Mouse (Mus musculus) urinary bladder, postnatal 36 days (tissue): ENCODE data around the gene Pifo.
"Not testable (repeated sequence)": the region's sequence is repeated elsewhere in the genome, so short reads cannot be mapped to it uniquely, and the experiment has no call there.

Source experiments
- DNase-seq, 2 experiments: peaks; one replicate each; pipeline ENCODE4 v3.0.0; 2022; ENCODE audit warnings: low spot score in 2 of 2, mixed read lengths in 1 of 2

Pifo gene

GRCm38 (mm10) chr3:106014546-106014945 is at the start of gene Pifo:
Gene Pifo (minus strand): TSS chr3:106014646.
- DNase-seq, result no peak

GRCm38 (mm10) chr3:106057966-106058365 is 43.5 kb upstream of the Pifo start:
- no peak for DNase-seq

- DNase-seq, result no peak
These were observed 37.5 kb upstream of the Pifo start for GRCm38 (mm10) chr3:106051896-106052295.

GRCm38 (mm10) chr3:106040306-106040705 is 25.9 kb upstream of the Pifo start:
- no peak for DNase-seq

GRCm38 (mm10) chr3:106032781-106033180 is 18.3 kb upstream of the Pifo start, which contains the start of gene Chil5:
Gene Chil5 (minus strand): TSS chr3:106032814.
- no peak for DNase-seq

GRCm38 (mm10) chr3:106024135-106024534 is 9.7 kb upstream of the Pifo start:
- DNase-seq, result no peak

GRCm38 (mm10) chr3:106021840-106022239 is 7.4 kb upstream of the Pifo start:
- DNase-seq, result no peak

GRCm38 (mm10) chr3:106003360-106003759 is 11.1 kb downstream of the Pifo start:
- DNase-seq, result not testable (repeated sequence)

GRCm38 (mm10) chr3:106001416-106002370 is 12.8 kb downstream of the Pifo start:
- peak in 1 of 2 experiments; percentile 10 for DNase-seq

GRCm38 (mm10) chr3:106000707-106001375 is 13.6 kb downstream of the Pifo start:
- no peak for DNase-seq

- no peak for DNase-seq
These were observed 19.7 kb downstream of the Pifo start for GRCm38 (mm10) chr3:105994730-105995129.

GRCm38 (mm10) chr3:105991653-105992283 is 22.7 kb downstream of the Pifo start:
- peak; percentile 6 to 15 for DNase-seq

- not testable (repeated sequence) for DNase-seq
These were observed 24.8 kb downstream of the Pifo start for GRCm38 (mm10) chr3:105989611-105990010.

GRCm38 (mm10) chr3:105974174-105974573 is 40.3 kb downstream of the Pifo start:
- DNase-seq, result no peak

- no peak for DNase-seq
These were observed 41.0 kb downstream of the Pifo start, which contains the start of gene Ovgp1 for GRCm38 (mm10) chr3:105973411-105973810. Gene Ovgp1 (plus strand): TSS chr3:105973711.

- DNase-seq, result no peak
These were observed 42.5 kb downstream of the Pifo start for GRCm38 (mm10) chr3:105971831-105972446.

GRCm38 (mm10) chr3:105960700-105961099 is 53.7 kb downstream of the Pifo start:
- no peak for DNase-seq

- no peak for DNase-seq
These were observed 54.4 kb downstream of the Pifo start, which contains the start of gene Atp5f1 for GRCm38 (mm10) chr3:105959999-105960398. Gene Atp5f1 (minus strand): TSS chr3:105960099.

- no peak for DNase-seq
These were observed 54.9 kb downstream of the Pifo start for GRCm38 (mm10) chr3:105959585-105959984.

- DNase-seq, result peak; percentile 95
These were observed 55.4 kb downstream of the Pifo start, which contains the start of gene Wdr77 for GRCm38 (mm10) chr3:105958974-105959580. Gene Wdr77 (plus strand): TSS chr3:105959369.

GRCm38 (mm10) chr3:105958204-105958603 is 56.2 kb downstream of the Pifo start:
- DNase-seq, result no peak
